Mouse (Mus musculus) cerebellum, adult 2 months (tissue): ENCODE data around the gene Carmil2.

ENCODE experiments used
- CTCF ChIP-seq: fragments of 200-500 bp; IDR thresholded peaks from 2 replicates; pipeline ENCODE4 v1.5.1; 2011; ENCODE audit warnings: low read depth, mild to moderate bottlenecking, control low read depth, low read length, moderate library complexity, borderline replicate concordance; ENCODE audit not compliant: insufficient read depth
- POLR2A ChIP-seq: fragments of 200-500 bp; IDR thresholded peaks from 2 replicates; pipeline ENCODE4 v1.6.1; 2011; ENCODE audit warnings: low read length, control low read depth, borderline replicate concordance; ENCODE audit not compliant: insufficient read depth

- no peak for TF ChIP-seq CTCF
- TF ChIP-seq POLR2A = no peak
Measured at GRCm38 (mm10) chr8:105739216-105739615, 53.1 kb downstream of the Carmil2 start.
